11 mouse cellular contexts compared by ENCODE assay signal in genomic region chr17:88111865-88112645, GRCm38 (mm10). TPM values are rescaled to one million over a fixed set of nuclear protein-coding genes. Genes with fewer than 3 reads are reported as not detected.
DNase-seq lines count a peak whose midpoint lies in the region; ATAC-seq and TF ChIP-seq lines count a peak whose summit lies in the region.
"Had no signal": no experiment of that assay in that cellular context is flagged by ENCODE, and none has a peak within 500 bp of the region (broad histone marks: within the 10 kb centered on the region; RNA-seq: fewer than 3 reads in every experiment).

No protein-coding gene starts in this region.

- 59% methylated on average over 10 of the region's 10 CpGs for WGBS in limb, embryonic 15.5 days
- 74% methylated on average over 10 of the region's 10 CpGs for WGBS in limb, embryonic 10.5 days
- 47% methylated on average over 10 of the region's 10 CpGs for WGBS in lung, adult 2 months

- H3K27ac ChIP-seq in limb, embryonic 15.5 days: peak overlapping the region; percentile 50
- H3K27ac ChIP-seq in limb, embryonic 10.5 days: no peak overlapping the region
- H3K27ac ChIP-seq in MEL (ENCODE audit: control insufficient read depth, low read depth, low read length): no peak overlapping the region
- H3K27ac ChIP-seq: neural tube, embryonic 15.5 days; stomach, embryonic 15.5 days had no signal

- no peaks in the 10 kb centered on the region for H3K36me3 ChIP-seq in limb, embryonic 15.5 days
- H3K36me3 ChIP-seq in limb, embryonic 10.5 days: no peaks in the 10 kb centered on the region
- H3K36me3 ChIP-seq in MEL (ENCODE audit: control insufficient read depth in 1 of 2, insufficient read depth in 2 of 2, low read length in 2 of 2): peaks cover 0 to 8% of the 10 kb centered on the region in 2 experiments; a peak in 2 of 4 replicates
- H3K36me3 ChIP-seq: neural tube, embryonic 15.5 days; stomach, embryonic 15.5 days had no signal

- no peaks in the 10 kb centered on the region for H3K79me2 ChIP-seq in MEL (ENCODE audit: control insufficient read depth, insufficient read depth, low read length, poor library complexity)

- H3K9ac ChIP-seq in limb, embryonic 15.5 days: no peak overlapping the region
- no peak overlapping the region for H3K9ac ChIP-seq in MEL (ENCODE audit: control insufficient read depth, low read depth, low read length, poor library complexity, severe bottlenecking)
- H3K9ac ChIP-seq: neural tube, embryonic 15.5 days; stomach, embryonic 15.5 days had no signal

- peaks cover 15% of the 10 kb centered on the region for H3K4me1 ChIP-seq in limb, embryonic 15.5 days
- peaks cover 5% of the 10 kb centered on the region for H3K4me1 ChIP-seq in limb, embryonic 10.5 days
- H3K4me1 ChIP-seq in MEL (ENCODE audit: control insufficient read depth in 1 of 2, insufficient read depth in 2 of 2, low read length in 2 of 2): peaks cover 3 to 13% of the 10 kb centered on the region in 2 experiments; a peak in 2 of 4 replicates
- H3K4me1 ChIP-seq in lung, adult 2 months (ENCODE audit: control insufficient read depth, insufficient read depth, low read length): no peaks in the 10 kb centered on the region
- H3K4me1 ChIP-seq: stomach, embryonic 15.5 days had no signal

- no peak for DNase-seq in limb, embryonic 10.5 days (ENCODE audit: low spot score)
- DNase-seq in MEL (ENCODE audit: low read depth, low spot score): peak; percentile 37
- peak; percentile 22 for DNase-seq in thymus, postnatal 10 days (ENCODE audit: low spot score in 2 of 2)
- DNase-seq in ovary, adult 18-20 months (ENCODE audit: low spot score): no peak
- DNase-seq in lung, adult 2 months: no peak
- DNase-seq in right cerebral cortex, adult 18-20 months: no peak
- DNase-seq: heart, postnatal 14 days had no signal

- no peak for TF ChIP-seq POLR2A in MEL (IDR thresholded peaks at IDR 0.05; ENCODE audit: control insufficient read depth in 1 of 2, insufficient read depth in 1 of 2, low read depth in 1 of 2, low read length in 2 of 2, poor library complexity in 1 of 2)
- TF ChIP-seq POLR2A in lung, adult 2 months (IDR thresholded peaks at IDR 0.05; ENCODE audit: borderline replicate concordance, extremely low read depth, low read depth, low read length): no peak

- H3K4me3 ChIP-seq in limb, embryonic 15.5 days: no peak overlapping the region
- H3K4me3 ChIP-seq in limb, embryonic 10.5 days: no peak overlapping the region
- H3K4me3 ChIP-seq in MEL (ENCODE audit: control insufficient read depth in 1 of 2, insufficient read depth in 1 of 2, low read depth in 2 of 2, low read length in 2 of 2): no peak overlapping the region
- no peak overlapping the region for H3K4me3 ChIP-seq in lung, adult 2 months (replicated peaks; ENCODE audit: extremely low read depth, low read depth, low read length)
- H3K4me3 ChIP-seq: neural tube, embryonic 15.5 days; stomach, embryonic 15.5 days had no signal

- no peak; the same call in 1 of the 2 replicates for ATAC-seq in limb, embryonic 15.5 days (ENCODE audit: insufficient number of reproducible peaks, low FRiP score, low TSS enrichment, low read depth)
- peak; percentile 81 for ATAC-seq in monocyte, adult 5-6 weeks (replicated peaks; ENCODE audit: insufficient number of reproducible peaks, low FRiP score, low TSS enrichment, poor library complexity, severe bottlenecking)

- TF ChIP-seq CTCF in MEL (IDR thresholded peaks at IDR 0.05 in 2 of 3, conservative IDR thresholded peaks at IDR 0.05 in 1 of 3; ENCODE audit: control insufficient read depth in 1 of 3, insufficient read depth in 1 of 3, low read depth in 2 of 3, low read length in 3 of 3, poor library complexity in 1 of 3, severe bottlenecking in 1 of 3): no peak
- no peak for TF ChIP-seq CTCF in lung, adult 2 months (IDR thresholded peaks at IDR 0.05; ENCODE audit: insufficient read depth, low read length)

- 0 out of 4 replicates have a peak, but pooled peaks of 1 of the 2 experiments have one; percentile 14 for TF ChIP-seq EP300 in MEL (IDR thresholded peaks at IDR 0.05; ENCODE audit: low read depth in 1 of 2, low read length in 2 of 2)

- no peak overlapping the region for H3K4me2 ChIP-seq in limb, embryonic 15.5 days
- H3K4me2 ChIP-seq: neural tube, embryonic 15.5 days; stomach, embryonic 15.5 days had no signal

- no peak for TF ChIP-seq RAD21 in MEL (IDR thresholded peaks at IDR 0.05; ENCODE audit: low read depth, low read length)

- no peaks in the 10 kb centered on the region for H3K27me3 ChIP-seq in limb, embryonic 15.5 days
- H3K27me3 ChIP-seq in limb, embryonic 10.5 days (ENCODE audit: low read depth, poor library complexity, severe bottlenecking): no peaks in the 10 kb centered on the region
- H3K27me3 ChIP-seq in MEL (ENCODE audit: control insufficient read depth in 1 of 2, insufficient read depth in 2 of 2, low read length in 2 of 2): no peaks in the 10 kb centered on the region
- H3K27me3 ChIP-seq: neural tube, embryonic 15.5 days; stomach, embryonic 15.5 days had no signal

- H3K9me3 ChIP-seq in limb, embryonic 15.5 days: no peaks in the 10 kb centered on the region
- H3K9me3 ChIP-seq in limb, embryonic 10.5 days (replicated peaks): no peaks in the 10 kb centered on the region
- no peaks in the 10 kb centered on the region for H3K9me3 ChIP-seq in MEL (replicated peaks; ENCODE audit: insufficient read depth, low read length)
- H3K9me3 ChIP-seq: neural tube, embryonic 15.5 days; stomach, embryonic 15.5 days had no signal

TF ChIP-seq in MEL, 35 proteins besides CTCF, POLR2A, EP300 and RAD21:
- TF ChIP-seq RCOR1 (IDR thresholded peaks at IDR 0.05; ENCODE audit: low read depth, low read length): no peak
- TF ChIP-seq GATA1 (IDR thresholded peaks at IDR 0.05; ENCODE audit: low read depth, low read length): no peak
- no peak for TF ChIP-seq CHD1 (IDR thresholded peaks at IDR 0.05; ENCODE audit: low read depth, low read length)
- TF ChIP-seq MAFK (IDR thresholded peaks at IDR 0.05; ENCODE audit: borderline replicate concordance, low read depth, low read length): no peak
- no peak for TF ChIP-seq USF2 (IDR thresholded peaks at IDR 0.05; ENCODE audit: borderline replicate concordance in 1 of 2, insufficient read depth in 1 of 2, low read depth in 1 of 2, low read length in 2 of 2)
- no peak for TF ChIP-seq MXI1 (IDR thresholded peaks at IDR 0.05; ENCODE audit: low read depth, low read length)
- no peak for TF ChIP-seq TBP (IDR thresholded peaks at IDR 0.05; ENCODE audit: low read depth, low read length)
- TF ChIP-seq ZNF384 (IDR thresholded peaks at IDR 0.05; ENCODE audit: low read depth, low read length): no peak
- no peak for TF ChIP-seq NELFE (IDR thresholded peaks at IDR 0.05; ENCODE audit: low read depth, low read length)
- TF ChIP-seq JUND (IDR thresholded peaks at IDR 0.05; ENCODE audit: low read depth, low read length): no peak
- TF ChIP-seq UBTF (IDR thresholded peaks at IDR 0.05; ENCODE audit: borderline replicate concordance, insufficient read depth, low read depth, low read length): no peak

RNA-seq across cellular contexts. Expression of gene Fbxo11, which starts 47.0 kb away (rescaled TPM):
- 15.7 and 18.2 TPM in 2 replicates for polyA plus RNA-seq in limb, embryonic 15.5 days (2015; fragmentation: Nextera tagmentation; extraction: Ambion mirVana)
- 15.5 and 18.0 TPM in 2 replicates for polyA plus RNA-seq in limb, embryonic 10.5 days (2016; fragmentation: Nextera tagmentation; extraction: Ambion mirVana)
- 9.4 and 14.1 TPM in 2 replicates for total RNA-seq in MEL (2012; rRNA removed)
- 10 to 100 TPM; 17.5 to 91.4 TPM for polyA plus RNA-seq in MEL (2012; ENCODE audit: insufficient read depth in 1 of 2, insufficient read length in 2 of 2, low read depth in 1 of 2, low replicate concordance in 2 of 2, missing spikeins in 1 of 2)
- 61.8 to 82.8 TPM (median 75.5 TPM) in 3 replicates for total RNA-seq in monocyte, adult 5-6 weeks (2017)
- polyA plus RNA-seq in lung, adult 2 months (2012; rRNA removed): 17.9 and 37.7 TPM in 2 replicates

Comparison
In these comparisons a context has a peak if more than half of its experiments do, and no peak if none do; other contexts are left out.
1. DNase-seq: peak in MEL (single experiment) and thymus, postnatal 10 days (2 of 2); none in limb, embryonic 10.5 days (single experiment), ovary, adult 18-20 months (single experiment), lung, adult 2 months (single experiment) and right cerebral cortex, adult 18-20 months (single experiment).